Mouse (Mus musculus) granulocyte monocyte progenitor cell, adult 5-6 weeks (primary cell): ENCODE measurements at regions not wholly inside any gene's neighbourhood (a gene's known extent, or its start where the extent isn't known, plus 50 kb on each side); places are given as distances from the start of the nearest gene placed in this dataset.
A peak's percentile ranks its signal among the peaks of the same experiment; 100 is the strongest.

Experiments
- ATAC-seq: replicated peaks from 2 replicates; pipeline ENCODE4 v1.8.0; 2016; ENCODE audit warnings: mild to moderate bottlenecking, moderate TSS enrichment, inconsistent platforms; ENCODE audit not compliant: poor library complexity, severe bottlenecking

DNA sequence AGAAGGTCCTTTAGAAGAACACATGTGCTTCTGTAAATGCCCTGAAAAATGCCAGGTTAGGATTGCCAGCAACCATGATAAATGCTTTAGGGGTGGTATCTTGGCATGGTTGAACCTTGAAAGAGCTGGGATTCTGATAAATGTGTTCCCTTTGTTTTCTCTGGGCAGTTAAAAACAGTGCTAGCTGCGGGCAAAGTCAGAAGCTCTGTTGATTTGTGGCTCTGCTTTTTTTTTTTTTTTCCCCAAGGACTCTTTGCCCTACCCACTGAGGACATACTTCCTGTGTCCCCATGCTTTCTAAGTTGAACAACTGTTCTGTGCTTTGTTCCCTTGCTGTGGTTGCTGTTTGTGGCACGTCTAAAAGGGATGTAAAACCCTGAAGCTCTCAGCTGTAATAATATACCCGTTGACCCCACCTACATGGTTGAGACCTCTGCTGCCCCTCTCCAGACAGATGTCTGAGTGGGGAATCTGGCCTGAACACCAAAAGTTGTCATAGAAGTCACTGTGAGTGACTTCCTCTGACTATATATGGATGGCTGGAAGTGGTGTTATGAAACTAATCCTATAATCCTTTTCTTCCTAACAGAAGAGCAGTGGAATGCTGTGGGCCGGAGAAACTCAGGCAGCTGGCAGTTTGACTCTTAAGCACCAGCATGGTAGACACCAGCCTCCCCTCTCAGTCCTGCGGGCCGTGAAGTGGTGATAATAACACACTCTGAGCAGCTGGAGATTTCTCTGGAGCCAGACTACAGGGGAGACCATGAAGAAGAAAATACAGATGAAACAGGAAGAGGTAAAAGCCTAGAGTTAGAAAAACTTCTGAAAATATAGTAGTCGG lies 218.7 kb downstream of the Phlda1 start:
- ATAC-seq = peak; percentile 74

- ATAC-seq = no peak
Observed at GRCm38 (mm10) chr10:111736026-111736425, 229.9 kb downstream of the Phlda1 start.

DNA sequence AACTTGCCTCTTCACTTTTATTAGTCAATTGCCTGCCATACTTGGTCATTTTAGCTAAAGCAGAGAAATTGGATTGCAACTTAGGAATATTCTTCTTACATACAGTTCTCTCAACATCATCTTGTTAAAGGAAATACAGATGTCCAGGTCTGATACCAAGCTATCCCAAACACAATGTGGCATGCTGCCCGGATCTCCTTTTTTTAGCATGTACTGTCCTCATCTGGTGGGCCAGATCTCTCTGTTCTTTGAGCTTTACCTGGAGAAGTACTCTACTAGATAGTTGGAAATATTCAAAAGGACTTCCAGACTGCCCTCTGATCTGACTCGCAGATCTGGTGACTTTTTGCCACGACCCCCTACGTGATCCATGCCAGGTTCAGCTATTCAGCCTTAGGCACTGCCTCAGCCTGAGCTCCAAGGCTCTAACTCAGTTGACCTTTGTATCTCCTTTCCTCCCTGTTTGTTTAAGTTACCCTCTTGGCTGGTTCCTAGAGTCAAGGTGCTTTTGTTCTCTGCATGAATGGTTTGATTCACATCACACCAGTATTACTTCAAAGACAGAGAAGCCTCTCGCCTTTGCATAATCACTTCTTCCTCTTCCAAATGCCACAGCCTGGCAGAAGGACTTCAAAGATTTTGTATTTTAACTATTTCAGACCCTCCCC lies 232.9 kb upstream of the Krr1 start:
- ATAC-seq = 0 out of 2 replicates have a peak, but pooled peaks have one; percentile 30

GRCm38 (mm10) chr10:111740586-111741265 lies 231.7 kb upstream of the Krr1 start:
- no peak for ATAC-seq

DNA sequence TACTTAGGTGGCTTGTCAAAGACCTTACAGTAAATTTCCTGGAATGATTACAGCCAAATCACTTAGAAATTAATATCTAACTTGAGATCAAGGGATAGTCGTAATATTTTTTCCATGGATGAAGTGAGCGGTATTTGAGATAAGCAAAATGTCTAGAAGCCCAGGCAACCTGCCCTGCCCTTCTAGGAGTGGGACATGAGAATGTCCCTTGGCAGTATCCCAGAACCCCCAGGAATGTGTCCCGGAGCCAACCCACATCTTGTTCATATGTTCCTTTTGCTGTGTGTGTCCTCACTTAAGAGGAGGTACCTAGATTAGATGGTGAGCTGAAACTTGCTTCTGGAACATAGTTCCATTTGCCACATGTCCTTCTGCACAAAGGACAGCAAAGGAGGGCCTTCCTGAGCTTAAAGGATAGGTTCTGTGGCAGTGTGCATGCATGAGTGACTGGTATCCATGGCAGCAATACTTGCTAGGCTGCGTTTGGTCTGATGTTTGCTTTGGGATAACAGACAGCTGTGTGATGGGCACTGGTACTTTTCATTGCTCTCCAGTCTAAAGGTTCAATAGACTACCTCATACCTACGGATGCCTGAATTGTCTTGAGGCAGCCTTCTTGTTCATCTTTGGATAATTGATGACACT lies 231.0 kb upstream of the Krr1 start:
- ATAC-seq = no peak

DNA sequence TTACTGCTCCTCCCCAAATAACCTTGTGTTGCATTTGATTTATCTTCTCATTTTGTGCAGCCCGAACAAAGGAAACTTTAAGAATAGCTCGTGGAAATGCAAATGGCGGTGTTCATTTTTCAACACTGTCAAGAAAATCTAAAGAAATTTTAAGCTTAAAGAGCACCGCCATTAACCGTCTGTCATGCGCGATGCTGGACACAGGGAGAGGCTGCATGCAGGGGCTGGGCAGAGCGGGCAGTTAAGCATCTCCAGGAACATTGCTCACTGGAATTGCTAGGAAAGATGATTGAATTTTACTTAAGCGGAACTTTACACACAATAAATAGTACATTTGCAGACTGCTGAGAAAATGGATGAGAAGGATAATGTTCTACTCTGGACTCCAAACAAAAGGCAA lies 229.2 kb upstream of the Krr1 start:
- ATAC-seq = no peak

DNA sequence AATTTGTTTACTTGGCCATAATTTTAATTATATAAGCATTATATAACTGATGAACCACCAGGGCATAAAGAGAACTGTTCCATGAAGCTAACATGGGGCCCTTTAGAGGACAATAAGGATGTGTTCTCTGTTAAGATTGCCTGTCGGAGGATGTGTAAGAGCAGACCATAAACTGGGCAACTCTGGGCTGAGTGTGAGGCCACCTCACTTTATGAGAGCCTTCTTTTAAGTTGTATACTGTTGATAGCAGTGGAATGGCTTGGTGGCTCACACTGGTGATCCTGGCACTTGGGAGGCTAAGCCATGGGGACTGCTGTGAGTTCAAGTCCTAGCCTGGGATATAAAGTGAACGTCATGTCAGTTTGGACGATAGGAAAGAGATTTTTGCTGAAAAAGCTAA lies 227.3 kb upstream of the Krr1 start:
- ATAC-seq = no peak

DNA sequence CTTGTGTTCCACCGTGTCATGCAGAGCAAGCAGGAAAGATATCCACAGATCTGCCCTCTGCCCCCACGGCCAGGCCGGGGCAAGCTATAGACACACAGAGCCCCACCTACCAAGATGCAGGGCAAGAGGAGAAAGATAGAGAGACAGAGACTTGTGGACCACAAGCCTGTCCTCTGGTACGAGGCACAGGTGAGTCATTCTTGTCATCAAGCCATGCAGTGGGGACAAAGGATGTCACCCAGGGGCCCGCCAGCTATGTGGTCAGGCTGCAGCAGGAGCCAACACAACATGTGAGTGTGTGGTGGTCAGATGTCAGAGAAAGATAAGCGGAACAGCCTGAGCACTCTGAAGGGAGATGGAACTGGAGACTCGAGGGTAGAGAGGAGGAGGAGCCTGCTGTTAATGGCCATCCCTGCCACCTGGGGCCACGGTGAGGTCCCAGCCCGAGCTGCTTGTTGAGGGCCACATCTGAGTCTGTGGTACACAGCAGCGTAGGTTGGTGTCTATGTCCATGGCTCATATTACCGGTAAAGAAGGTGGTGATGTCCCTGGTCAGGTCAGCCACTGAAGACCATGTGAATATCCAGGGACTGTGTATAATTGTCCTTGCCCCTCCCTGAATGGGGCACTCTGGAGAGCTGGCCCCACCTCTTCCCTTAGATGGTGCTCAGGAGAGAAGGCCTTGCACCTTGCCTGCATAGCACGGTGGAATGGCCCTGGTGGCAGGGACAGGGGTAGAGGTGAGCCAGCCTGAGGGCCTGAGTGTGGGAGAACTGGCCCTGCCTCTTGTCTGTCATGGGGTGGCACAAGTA lies 226.2 kb upstream of the Krr1 start:
- ATAC-seq = peak; percentile 89

DNA sequence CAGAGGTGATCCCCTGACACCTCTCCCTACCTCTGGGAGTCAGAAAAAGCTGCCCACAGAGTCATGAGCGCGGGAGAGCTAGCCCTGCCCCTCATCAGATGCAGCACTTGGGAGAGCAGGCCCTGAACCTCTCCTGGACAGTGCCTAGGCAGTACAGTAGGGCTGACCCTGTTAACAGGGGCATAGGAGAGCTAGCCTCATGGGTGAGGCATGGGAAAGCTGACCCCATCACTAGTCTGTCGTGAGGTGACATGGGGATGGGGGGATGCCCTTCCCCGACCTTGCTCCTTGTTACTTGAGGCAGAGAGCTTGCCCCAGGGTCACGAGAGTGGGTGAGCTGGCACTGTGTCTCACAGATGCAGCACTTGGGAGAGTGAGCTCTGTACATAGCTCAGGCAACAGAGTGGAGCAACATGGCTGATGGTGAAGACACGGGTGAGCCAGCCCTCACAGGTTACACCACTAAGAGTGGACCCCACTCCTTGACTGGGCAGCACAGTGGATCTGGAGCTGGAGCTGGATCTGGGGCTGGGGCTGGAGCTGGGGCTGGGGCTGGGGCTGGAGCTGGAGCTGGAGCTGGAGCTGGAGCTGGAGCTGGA lies 225.5 kb upstream of the Krr1 start:
- ATAC-seq = no peak

- ATAC-seq = no peak
Observed at GRCm38 (mm10) chr10:111748482-111748881, 224.0 kb upstream of the Krr1 start.

DNA sequence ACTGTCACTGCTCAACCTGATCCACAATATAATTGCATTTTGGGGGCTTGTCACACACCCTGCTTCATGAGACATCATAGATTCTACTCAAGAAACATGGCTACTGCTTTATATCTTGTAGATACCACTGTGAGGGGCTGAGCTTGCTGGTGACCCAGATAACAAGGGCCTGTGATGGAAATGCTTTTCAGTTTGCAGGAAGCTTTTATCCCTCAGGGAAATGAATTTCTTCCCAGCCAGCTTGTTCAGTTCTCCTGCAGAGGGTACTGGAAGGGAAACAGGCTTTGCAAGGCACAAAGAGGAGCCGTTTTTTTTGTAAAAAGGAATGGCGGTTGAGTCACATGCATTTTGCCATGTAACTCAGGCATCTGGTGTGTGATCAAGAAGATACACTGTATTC lies 218.8 kb upstream of the Krr1 start:
- no peak for ATAC-seq

DNA sequence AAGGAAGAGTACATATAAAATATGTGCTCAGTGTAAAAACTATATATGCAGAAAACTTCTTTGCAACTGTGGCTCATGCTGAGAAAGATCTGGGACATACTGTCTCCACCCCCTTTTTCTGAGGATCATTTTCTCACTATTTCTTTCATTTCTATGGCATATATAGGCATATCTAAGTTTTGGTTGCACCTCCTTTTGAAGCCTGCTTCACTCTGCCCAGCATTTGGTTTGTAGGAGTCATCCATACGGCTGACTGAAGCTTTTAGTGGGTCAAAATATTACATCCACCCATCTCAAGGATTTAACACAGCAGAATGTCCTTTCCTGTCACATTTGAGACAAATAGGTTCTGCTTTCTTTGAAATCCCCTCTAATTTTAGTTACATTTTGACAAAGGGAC lies 216.5 kb upstream of the Krr1 start:
- ATAC-seq = no peak

DNA sequence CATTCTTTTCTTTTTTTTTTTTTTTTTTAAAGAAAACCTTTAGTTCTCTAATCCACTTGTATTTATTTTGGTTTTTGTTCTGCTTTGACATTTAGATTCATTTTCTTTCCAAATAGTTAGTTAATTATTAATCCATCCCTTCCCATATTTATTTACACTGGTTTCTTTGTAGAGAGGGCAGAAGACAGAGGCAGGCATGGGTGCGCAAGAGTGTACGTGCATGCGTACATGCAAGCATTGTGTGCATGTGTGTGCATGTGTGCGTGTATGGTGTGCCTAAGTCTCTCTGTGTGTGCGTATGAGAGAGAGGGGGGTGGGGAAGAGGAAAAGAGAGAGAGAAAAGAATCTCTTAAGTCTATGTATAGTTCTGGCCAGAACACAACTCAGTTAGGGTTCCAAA lies 215.9 kb upstream of the Krr1 start:
- no peak for ATAC-seq

DNA sequence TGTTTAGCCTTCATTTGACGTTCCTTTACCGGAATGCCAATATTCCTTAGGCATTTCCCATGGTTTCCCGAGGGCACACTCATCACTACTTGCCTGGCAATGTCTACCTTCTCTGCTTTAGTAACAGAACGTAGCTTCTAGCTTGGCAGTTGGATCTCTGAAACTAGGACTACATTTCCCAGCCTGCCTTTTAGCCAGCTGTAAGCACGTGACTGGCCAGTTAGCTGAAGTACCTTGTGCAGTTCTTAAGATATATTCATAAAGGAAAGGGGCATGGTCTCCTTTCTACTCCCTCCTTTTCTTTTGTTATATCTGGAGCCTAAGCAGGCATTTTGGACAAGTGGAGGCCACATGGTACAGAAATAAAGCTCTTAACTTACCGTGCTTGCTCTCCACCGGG lies 214.8 kb upstream of the Krr1 start:
- no peak for ATAC-seq

DNA sequence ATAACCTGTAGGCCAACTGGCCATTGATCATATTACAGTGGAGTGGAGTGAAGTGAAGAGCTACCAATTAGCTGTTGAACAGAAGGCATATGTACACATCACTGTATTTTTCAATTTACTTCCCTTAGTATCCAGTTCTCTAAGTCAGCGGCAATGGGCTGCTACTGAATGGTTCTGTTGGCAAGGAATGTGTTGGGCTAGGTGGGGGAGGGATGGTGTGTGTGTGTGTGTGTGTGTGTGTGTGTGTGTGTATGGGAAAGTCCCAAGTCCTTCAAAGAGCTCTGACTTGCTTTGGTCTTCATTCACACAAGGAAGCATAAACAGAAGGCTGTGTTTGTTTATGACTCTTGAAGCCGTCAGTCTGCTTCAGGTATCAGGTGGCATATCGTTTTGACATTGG lies 213.0 kb upstream of the Krr1 start:
- ATAC-seq = no peak

- no peak for ATAC-seq
Observed at GRCm38 (mm10) chr10:111762751-111763528, 209.5 kb upstream of the Krr1 start.

DNA sequence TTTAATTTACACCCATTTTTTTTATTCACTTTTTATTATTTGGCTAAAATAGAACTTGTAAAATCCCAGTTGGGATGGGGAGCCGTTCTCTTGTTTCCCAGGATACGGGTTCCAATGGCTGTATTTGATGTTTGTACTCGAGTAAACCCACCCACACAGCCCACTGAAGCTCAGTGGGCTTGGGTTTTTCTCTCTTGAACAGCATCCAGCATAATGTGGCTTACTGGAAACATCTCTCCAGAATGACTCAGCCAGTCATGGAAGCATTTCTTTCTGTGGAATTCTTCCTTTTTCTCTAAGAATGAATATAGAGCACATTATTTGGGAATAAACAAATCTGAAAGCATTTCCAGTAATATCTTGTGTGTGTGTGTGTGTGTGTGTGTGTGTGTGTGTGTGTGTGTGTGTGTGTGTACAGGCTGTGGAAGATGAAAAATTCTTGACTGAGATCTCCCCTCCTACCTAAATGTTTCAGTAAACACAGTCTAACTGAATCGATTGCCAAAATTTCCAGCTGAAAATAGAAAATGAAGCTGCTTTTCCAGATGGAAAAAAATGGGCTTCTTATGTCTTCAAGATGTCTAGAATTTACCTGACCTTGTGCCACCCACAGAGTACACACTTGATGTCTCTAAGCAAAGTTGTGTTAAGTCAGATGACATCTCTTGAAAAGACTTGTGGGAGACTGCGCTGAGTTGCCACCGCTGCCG lies 205.3 kb upstream of the Krr1 start:
- ATAC-seq = no peak

DNA sequence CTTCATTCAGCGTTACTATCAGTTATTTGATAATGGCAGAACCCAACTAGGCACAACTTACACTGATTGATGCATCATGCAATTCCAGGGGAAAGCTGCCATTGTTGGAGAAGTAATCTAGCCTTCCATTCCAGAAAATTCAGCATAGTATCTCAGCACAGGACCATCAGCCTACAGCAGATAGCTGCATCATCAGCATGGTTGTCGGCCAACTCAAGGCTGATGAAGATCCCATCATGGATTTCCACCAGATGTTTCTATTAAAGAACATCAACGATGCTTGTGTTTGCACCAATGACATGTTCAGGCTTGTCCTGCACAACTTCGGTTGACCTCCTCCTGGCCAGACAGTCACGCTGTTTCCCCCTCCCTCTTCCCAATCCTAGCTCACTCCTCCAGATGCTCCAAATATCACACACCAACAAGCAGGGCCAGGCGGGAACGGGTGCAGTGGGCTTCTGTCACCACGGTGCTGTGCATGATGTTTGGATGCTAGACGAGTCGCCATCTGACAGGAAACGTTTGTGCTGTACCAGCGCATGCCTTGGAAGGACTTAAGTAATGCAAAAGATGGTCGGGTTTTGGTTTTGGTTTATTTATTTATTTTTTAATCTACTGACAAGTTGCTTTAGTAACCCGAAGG lies 204.5 kb upstream of the Krr1 start:
- ATAC-seq = no peak
